Mouse (Mus musculus) cerebral cortex, adult 2 months (tissue): ENCODE measurements around the gene Ino80e.

Experiments
- WGBS: fragments of 180-500 bp; shearing (Covaris S2); methylation state at CpG from one replicate; pipeline ENCODE4 v1.1.7; 2018; 5-methylcytosine and 5-hydroxymethylcytosine counted together

Ino80e gene

GRCm38 (mm10) chr7:126815726-126816222 lies 46.4 kb downstream of the Ino80e start:
- WGBS = 67% methylated on average over 8 of the region's 8 CpGs

- 62% methylated on average over 5 of the region's 5 CpGs for WGBS
Measured at GRCm38 (mm10) chr7:126809723-126810369, 52.3 kb downstream of the Ino80e start.

GRCm38 (mm10) chr7:126808703-126809455 lies 53.3 kb downstream of the Ino80e start:
- under 1% methylated on average over 43 of the region's 43 CpGs for WGBS

GRCm38 (mm10) chr7:126807405-126807804 lies 54.8 kb downstream of the Ino80e start:
- 74% methylated on average over 4 of the region's 4 CpGs for WGBS

GRCm38 (mm10) chr7:126806956-126807355 lies 55.2 kb downstream of the Ino80e start:
- 72% methylated on average over 6 of the region's 6 CpGs for WGBS

- 94% methylated on average over 6 of the region's 6 CpGs for WGBS
Measured at GRCm38 (mm10) chr7:126803181-126803580, 59.0 kb downstream of the Ino80e start.

- WGBS = 88% methylated on average over 11 of the region's 11 CpGs
Measured at GRCm38 (mm10) chr7:126802134-126802889, 59.9 kb downstream of the Ino80e start.

- 89% methylated on average over 16 of the region's 16 CpGs for WGBS
Measured at GRCm38 (mm10) chr7:126801057-126801422, 61.1 kb downstream of the Ino80e start.
